Mouse (Mus musculus): ENCODE measurements at regions not wholly inside any gene's neighbourhood (a gene's known extent, or its start where the extent isn't known, plus 50 kb on each side); places are given as distances from the start of the nearest gene placed in this dataset.
"Not testable (repeated sequence)": the region's sequence is repeated elsewhere in the genome, so short reads cannot be mapped to it uniquely, and the experiment has no call there.

GRCm38 (mm10) chr13:72280871-72281270 lies 317.3 kb upstream of the Irx1 start:
- DNase-seq (ENCODE audit: low spot score), result no peak

- DNase-seq (ENCODE audit: low spot score), result no peak
Observed at GRCm38 (mm10) chr13:72282764-72283163, 319.2 kb upstream of the Irx1 start.

GRCm38 (mm10) chr13:72283701-72284100 lies 320.2 kb upstream of the Irx1 start:
- no peak for DNase-seq (ENCODE audit: low spot score)

- DNase-seq (ENCODE audit: low spot score), result no peak
Observed at GRCm38 (mm10) chr13:72286301-72286700, 322.8 kb upstream of the Irx1 start.

- DNase-seq (ENCODE audit: low spot score), result no peak
Observed at GRCm38 (mm10) chr13:72288381-72289092, 325.0 kb upstream of the Irx1 start.

- DNase-seq (ENCODE audit: low spot score), result no peak
Observed at GRCm38 (mm10) chr13:72289093-72289501, 325.6 kb upstream of the Irx1 start.

- no peak for DNase-seq (ENCODE audit: low spot score)
Observed at GRCm38 (mm10) chr13:72292361-72292760, 328.8 kb upstream of the Irx1 start.

- DNase-seq (ENCODE audit: low spot score), result no peak
Observed at GRCm38 (mm10) chr13:72293059-72293694, 329.7 kb upstream of the Irx1 start.

- no peak for DNase-seq (ENCODE audit: low spot score)
Observed at GRCm38 (mm10) chr13:72298264-72298870, 330.3 kb upstream of the Irx2 start.

GRCm38 (mm10) chr13:72299660-72300059 lies 329.0 kb upstream of the Irx2 start:
- no peak for DNase-seq (ENCODE audit: low spot score)

- no peak for DNase-seq (ENCODE audit: low spot score)
Observed at GRCm38 (mm10) chr13:72301114-72301513, 327.5 kb upstream of the Irx2 start.

- DNase-seq (ENCODE audit: low spot score), result no peak
Observed at GRCm38 (mm10) chr13:72301841-72302240, 326.8 kb upstream of the Irx2 start.

GRCm38 (mm10) chr13:72302436-72303125 lies 326.0 kb upstream of the Irx2 start:
- DNase-seq (ENCODE audit: low spot score), result no peak

GRCm38 (mm10) chr13:72303126-72303760 lies 325.4 kb upstream of the Irx2 start:
- DNase-seq (ENCODE audit: low spot score), result no peak

GRCm38 (mm10) chr13:72324041-72324690 lies 304.5 kb upstream of the Irx2 start:
- DNase-seq (ENCODE audit: low spot score), result no peak

GRCm38 (mm10) chr13:72326201-72326600 lies 302.4 kb upstream of the Irx2 start:
- DNase-seq (ENCODE audit: low spot score), result not testable (repeated sequence)

- DNase-seq (ENCODE audit: low spot score), result no peak
Observed at GRCm38 (mm10) chr13:72345647-72346133, 282.9 kb upstream of the Irx2 start.

GRCm38 (mm10) chr13:72346207-72346943 lies 282.2 kb upstream of the Irx2 start:
- no peak for DNase-seq (ENCODE audit: low spot score)

- DNase-seq (ENCODE audit: low spot score), result no peak
Observed at GRCm38 (mm10) chr13:72346944-72347586, 281.6 kb upstream of the Irx2 start.

GRCm38 (mm10) chr13:72352641-72353181 lies 275.9 kb upstream of the Irx2 start:
- no peak for DNase-seq (ENCODE audit: low spot score)

Measured in ovary, postnatal 14 days (tissue).